Mouse (Mus musculus): ENCODE measurements around the gene Gm38655.
A peak's percentile ranks its signal among the peaks of the same experiment; 100 is the strongest.
"Not testable (repeated sequence)": the region's sequence is repeated elsewhere in the genome, so short reads cannot be mapped to it uniquely, and the experiment has no call there.

The Gm38655 gene

GRCm38 (mm10) chr17:25175411-25175810 is at the start of gene Gm38655:
TSS of gene Gm38655 (minus strand) at chr17:25175471.
- DNase-seq (ENCODE audit: low spot score) = no peak

GRCm38 (mm10) chr17:25224586-25225222 is 49.4 kb upstream of the Gm38655 start:
- no peak for DNase-seq (ENCODE audit: low spot score)

DNA sequence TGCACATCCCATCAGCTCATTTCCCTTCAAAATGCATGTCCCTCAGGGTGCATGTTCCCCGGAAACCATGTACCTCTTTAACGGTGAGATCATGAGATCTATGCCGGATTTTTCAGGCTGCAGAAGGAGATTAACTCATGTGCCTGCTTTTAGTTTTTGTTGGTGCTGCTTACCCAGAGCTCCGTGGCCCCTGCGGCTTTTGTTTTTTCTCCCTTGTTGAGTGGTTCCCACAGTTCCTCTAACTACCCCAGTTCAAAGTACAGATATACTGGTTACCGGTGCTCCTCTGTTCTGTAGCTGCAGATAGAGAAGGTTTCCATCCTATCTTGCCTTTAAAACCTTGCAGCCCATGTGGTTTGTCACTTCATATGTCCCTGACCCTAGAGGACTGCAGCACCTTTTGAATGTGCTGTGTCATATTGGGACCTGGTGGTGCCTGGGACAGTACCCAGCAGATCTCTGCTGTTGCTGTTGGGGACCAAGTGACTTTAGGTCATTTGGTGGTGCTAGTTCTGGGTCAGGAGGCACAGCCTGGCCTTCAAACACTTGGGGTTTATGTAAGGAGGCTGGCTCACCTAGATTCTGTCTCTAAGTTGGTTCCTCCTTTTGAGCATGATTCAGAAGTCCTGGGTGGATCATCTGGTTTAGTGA is 47.8 kb upstream of the Gm38655 start:
- no peak for DNase-seq (ENCODE audit: low spot score)

DNA sequence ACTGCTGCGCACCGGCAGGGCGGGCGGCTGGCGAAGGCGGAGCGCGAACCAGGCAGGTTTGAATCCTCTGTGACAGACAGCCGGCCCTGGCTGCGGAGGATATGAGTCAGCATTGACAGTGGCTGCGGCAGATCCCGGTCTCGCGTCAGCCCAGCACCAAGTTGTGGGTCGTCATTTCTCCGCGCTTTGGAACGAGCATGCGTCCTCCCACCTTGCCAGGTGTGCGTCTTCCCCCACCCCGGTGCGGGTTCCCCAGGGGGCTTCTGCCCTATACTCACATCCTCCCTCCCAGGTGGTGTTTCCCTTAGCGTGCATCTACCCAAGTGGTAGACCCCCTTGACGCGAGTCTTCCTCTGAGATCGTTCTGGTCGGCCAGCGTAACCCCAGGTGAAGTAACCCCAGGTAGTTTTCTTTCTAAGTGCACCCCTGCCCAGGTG is 47.3 kb upstream of the Gm38655 start:
- not testable (repeated sequence) for DNase-seq (ENCODE audit: low spot score)

GRCm38 (mm10) chr17:25221821-25222503 is 46.7 kb upstream of the Gm38655 start:
- no peak for DNase-seq (ENCODE audit: low spot score)

- DNase-seq (ENCODE audit: low spot score) = no peak
Measured at GRCm38 (mm10) chr17:25220746-25221145, 45.5 kb upstream of the Gm38655 start.

DNA sequence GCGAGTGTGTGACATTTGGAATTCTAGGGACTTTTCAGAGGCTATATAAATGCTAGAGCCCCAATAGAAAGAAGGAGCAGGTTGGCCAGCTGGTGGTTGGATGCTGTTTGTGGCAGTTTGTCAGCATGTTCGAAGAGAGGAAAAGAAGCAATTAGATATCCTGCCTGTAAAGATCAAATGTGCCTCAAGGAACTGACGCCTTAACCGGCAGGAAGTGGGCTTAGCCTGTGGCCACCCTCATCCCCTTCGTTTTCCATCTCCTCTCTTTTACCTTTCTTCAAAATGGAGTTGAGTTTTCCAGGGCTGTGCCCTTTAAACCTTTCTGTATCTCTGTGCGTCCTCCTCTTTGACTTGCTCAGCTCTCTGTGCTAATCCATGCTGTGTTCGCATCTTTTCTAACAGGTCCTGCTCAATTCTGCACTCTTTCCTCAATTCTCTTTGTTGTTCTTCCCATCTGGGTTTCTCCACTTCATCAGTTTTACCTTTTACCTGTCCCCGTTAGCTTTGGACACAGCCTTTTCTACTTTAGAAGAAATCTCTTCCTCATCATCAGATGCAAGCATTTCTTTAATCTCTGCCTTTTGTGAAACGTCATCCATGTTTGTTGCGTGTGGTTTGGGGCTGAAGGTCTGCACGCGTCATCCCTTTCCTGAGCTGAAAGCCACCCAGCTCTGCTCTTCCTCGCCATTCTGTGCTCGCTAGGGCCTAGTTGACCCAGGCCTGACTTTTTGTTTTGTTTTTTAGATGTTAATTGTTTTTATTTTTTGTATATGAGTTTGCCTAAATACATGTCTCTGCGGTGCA is 44.4 kb upstream of the Gm38655 start:
- DNase-seq (ENCODE audit: low spot score) = no peak

- no peak for DNase-seq (ENCODE audit: low spot score)
Measured at GRCm38 (mm10) chr17:25218967-25219366, 43.7 kb upstream of the Gm38655 start.

DNA sequence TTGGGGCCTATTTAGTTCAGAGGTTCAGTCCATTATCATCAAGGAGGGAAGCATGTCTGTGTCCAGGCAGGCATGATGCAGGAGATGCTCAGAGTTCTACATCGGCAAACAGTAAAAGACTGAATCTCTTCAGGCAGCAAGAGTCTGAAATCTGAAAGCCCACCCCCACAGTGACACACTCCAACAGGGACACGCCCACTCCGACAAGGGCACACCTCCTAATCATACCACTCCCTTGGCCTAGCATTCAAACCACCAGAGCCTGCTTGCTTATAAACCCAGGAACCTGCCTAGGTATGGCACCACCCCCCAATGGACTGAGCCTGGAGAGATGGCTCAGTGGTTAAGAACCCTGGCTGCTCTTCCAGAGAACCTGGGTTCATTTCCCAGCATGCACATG is 40.2 kb upstream of the Gm38655 start:
- no peak for DNase-seq (ENCODE audit: low spot score)

DNA sequence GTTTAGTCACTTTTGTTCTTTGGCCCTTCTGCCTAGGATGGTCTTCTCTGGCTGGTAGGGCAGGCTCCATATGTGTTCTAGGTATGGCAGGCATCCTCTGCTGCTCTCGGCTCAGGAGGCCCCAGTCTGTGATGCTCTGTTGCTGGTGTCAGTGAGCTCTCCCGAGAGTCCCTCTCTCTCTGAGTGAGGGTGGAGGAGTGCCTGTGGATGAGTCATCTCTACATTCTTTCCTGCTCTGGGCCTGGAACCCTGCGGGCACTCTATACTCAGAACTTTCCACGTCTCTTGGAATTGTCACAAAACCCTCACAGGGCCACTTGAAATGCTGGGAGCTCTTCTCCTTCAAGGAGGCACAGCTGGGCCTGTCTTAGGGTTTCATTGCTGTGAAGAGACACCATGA is 36.4 kb upstream of the Gm38655 start:
- DNase-seq (ENCODE audit: low spot score) = no peak

DNA sequence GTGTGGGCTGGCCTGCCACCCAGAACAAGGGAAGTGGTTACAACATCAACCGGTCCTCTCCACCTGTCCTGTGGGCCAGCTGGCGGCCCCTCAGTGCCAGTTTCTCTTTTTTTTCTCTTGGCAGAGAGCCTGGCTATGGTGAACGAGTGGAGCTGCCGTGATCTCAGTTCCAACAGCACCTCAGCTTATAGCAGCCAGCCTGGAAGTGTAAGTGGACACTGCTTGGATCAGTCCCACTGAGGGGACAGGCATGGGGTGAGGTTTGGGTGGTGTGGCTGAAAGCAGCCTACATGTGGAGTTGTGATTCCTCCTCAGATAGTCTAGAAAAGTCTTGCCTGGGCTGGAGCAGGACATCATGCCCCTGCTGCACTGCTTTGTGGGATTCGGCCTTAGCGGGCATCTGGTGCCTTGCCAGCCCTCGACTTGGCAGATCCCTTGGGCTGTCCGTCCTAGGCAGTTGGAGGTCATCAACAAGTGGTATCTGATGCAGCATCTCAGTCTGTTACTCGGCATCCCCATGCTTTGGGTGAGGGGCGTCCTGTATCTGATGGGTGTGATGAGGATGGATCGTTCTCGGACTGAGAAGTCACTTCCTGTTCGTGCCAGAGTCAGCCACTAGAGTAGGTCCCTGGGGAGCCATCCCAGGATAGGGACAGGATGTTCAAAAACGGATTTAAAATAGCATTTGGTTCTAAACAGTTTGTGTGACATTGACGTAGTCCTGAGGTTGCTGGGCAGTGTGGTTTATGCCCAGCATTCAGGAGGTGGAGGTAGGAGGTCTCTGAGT is 35.6 kb upstream of the Gm38655 start:
- DNase-seq (ENCODE audit: low spot score) = no peak

DNA sequence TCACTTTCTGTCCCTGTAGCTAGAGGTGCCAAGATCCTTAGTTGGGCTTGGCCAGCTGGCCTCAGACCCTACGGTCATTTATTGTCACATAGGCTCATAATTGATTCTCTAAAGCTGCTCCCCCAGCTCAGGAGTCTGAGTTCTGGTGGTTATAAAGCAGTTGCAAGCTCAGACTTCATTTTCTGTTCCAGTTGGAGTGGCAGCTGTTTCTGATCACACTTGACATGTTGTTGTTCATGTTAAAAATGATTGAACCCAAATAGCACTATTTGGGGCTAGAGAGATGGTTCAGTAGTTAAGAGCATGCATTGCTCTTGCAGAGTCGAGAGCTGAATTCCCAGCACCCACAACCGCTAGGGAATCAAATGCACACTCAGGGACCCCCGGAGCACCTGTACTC is 34.7 kb upstream of the Gm38655 start:
- DNase-seq (ENCODE audit: low spot score) = no peak

DNA sequence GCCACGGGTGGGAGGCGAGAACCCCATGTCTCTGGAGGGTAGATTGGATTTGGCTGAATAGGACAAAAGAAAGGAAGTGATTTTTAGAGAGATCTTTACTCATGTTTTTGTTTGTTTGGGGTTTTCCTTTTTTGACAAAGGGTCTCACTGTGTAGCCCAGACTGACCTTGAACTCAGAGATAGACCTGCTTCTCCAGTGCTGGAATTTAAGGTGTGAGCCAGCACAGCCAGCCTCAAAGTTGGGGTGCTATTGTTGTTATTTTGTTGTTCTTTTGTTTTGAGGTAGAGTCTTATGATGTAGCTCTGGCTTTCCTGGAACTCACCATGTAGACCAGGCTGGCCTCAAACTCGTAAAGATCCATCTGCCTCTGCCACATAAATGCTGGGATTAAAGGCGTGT is 27.1 kb upstream of the Gm38655 start:
- DNase-seq (ENCODE audit: low spot score) = no peak

DNA sequence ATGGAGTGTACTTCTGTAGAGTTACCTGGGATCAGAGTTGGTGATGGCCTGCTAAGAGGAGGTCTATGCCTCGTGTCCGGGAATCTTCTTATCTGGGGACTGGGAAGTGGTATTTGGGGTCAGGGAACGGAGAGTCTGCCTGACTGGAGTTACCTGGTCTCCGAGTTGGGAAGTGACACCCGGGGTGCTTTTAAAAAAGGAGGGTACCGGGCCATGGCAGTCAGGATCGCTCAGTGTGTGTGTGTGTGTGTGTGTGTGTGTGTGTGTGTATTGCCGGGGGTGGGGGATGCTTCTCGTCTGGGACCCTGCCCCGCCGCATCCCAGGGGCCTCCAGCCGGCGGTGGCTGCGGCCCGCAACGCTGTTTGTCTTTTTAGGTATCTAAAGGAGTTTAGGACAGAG is 13.8 kb upstream of the Gm38655 start:
- no peak for DNase-seq (ENCODE audit: low spot score)

- peak; percentile 68 for DNase-seq (ENCODE audit: low spot score)
Measured at GRCm38 (mm10) chr17:25188150-25189031, 13.1 kb upstream of the Gm38655 start, which contains the start of gene Unkl. TSS of gene Unkl (plus strand) at chr17:25188397.

DNA sequence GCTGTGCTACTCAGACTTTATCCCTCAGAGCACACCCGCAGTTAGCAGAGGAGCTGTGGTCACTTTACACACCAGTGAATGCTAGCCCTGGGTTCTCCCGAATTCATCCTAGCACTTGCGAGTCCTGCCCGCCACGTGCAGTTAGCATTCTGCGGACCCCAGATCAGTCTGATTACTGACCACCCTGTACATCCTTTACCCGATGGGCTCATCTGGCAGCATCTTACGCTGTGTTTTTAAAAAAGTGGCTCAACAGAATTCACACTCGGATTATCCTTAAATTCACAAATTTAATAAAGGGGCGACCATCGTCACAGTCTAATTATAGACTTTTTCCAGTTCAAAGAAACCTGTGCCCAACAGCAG is 12.5 kb upstream of the Gm38655 start:
- no peak for DNase-seq (ENCODE audit: low spot score)

DNA sequence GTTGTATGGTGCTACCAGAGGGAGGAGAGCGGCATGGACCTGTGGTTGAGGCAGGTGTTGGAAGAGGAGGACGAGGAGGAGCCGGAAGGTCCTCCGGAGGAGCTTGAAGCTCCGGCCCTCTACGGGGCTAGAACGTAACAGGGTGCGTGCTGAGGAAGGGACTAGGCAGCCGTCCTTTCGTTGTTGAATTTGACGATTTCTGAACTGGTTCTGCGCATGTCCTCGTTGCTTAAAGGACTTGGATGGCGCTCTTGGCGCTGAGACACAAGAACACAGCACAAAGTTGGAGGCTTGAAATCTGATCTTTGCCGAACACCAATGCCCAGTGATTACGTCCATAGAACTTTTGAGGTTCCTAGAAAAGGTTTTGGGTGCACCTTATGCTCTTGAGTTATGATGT is 9.7 kb upstream of the Gm38655 start:
- DNase-seq (ENCODE audit: low spot score) = no peak

- DNase-seq (ENCODE audit: low spot score) = peak; percentile 93
Measured at GRCm38 (mm10) chr17:25184129-25184691, 8.9 kb upstream of the Gm38655 start, which contains the start of gene BC003965. TSS of gene BC003965 (plus strand) at chr17:25184554.

- DNase-seq (ENCODE audit: low spot score) = no peak
Measured at GRCm38 (mm10) chr17:25183232-25183631, 8.0 kb upstream of the Gm38655 start.

DNA sequence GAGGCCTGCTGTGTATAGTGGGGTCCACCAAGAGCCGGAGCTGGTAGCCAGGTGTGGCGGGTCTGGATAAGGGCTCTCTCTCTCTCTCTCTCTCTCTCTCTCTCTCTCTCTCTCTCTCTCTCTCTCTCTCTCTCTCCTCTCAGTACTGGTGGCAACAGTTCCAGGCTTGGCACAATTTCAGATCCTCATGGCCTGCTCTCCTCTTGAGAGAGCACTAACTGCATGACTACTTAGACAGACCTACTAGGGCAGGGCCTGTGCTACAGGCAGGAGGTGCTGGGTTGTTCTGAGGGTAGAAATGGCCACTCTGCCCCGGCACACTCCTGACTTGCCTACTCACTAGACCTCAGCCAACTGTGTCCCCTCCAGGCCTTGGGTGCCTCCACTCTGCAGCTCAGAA is 2.7 kb downstream of the Gm38655 start:
- DNase-seq (ENCODE audit: low spot score) = no peak

Measured in ovary, adult 18-20 months (tissue).